Mouse (Mus musculus): Measurements from ENCODE around the gene Msl3. TPM values are rescaled to one million over a fixed set of nuclear protein-coding genes. Genes with fewer than 3 reads are reported as not detected.
A peak's percentile ranks its signal among the peaks of the same experiment; 100 is the strongest.
"Not testable (repeated sequence)": the region's sequence is repeated elsewhere in the genome, so short reads cannot be mapped to it uniquely, and the experiment has no call there.

Msl3 gene
- 0.26 and 0.28 TPM in 2 replicates for polyA plus RNA-seq (2012)

- Histone ChIP-seq H3K27me3 (ENCODE audit: control insufficient read depth) (peaks cover 4% of the 10 kb centered on the region; the same call in 1 of the 2 replicates), H3K9me3 (ENCODE audit: control insufficient read depth, low read length) (peaks cover 12% of the 10 kb centered on the region)
- TF ChIP-seq TAL1 (IDR thresholded peaks at IDR 0.05; ENCODE audit: low read length) (no peak), GATA1 (IDR thresholded peaks at IDR 0.05; ENCODE audit: low read length) (no peak)
These were observed at the start of gene Msl3 for GRCm38 (mm10) chrX:168673525-168674406. Gene Msl3, minus strand, starts transcription at chrX:168673898.

GRCm38 (mm10) chrX:168717969-168718368 is 44.3 kb upstream of the Msl3 start:
- Histone ChIP-seq H3K27me3 (ENCODE audit: control insufficient read depth) (no peaks in the 10 kb centered on the region), H3K4me1 (ENCODE audit: control insufficient read depth) (no peaks in the 10 kb centered on the region), H3K4me3 (replicated peaks) (no peak overlapping the region), H3K9me3 (ENCODE audit: control insufficient read depth, low read length) (no peaks in the 10 kb centered on the region), H3K36me3 (ENCODE audit: control insufficient read depth) (no peaks in the 10 kb centered on the region)
- TF ChIP-seq GATA1 (IDR thresholded peaks at IDR 0.05; ENCODE audit: low read length) (no peak), TAL1 (IDR thresholded peaks at IDR 0.05; ENCODE audit: low read length) (no peak)

More at GRCm38 (mm10) chrX:168673525-168674406, at the start of gene Msl3:
- H3K4me1 ChIP-seq (ENCODE audit: control insufficient read depth), result peaks cover 13% of the 10 kb centered on the region
- peaks cover 23% of the 10 kb centered on the region for H3K36me3 ChIP-seq (ENCODE audit: control insufficient read depth)
- H3K4me3 ChIP-seq (replicated peaks), result peak within 1 kb of the TSS; percentile 82

GRCm38 (mm10) chrX:168674407-168674962 is 787 bp upstream of the Msl3 start:
- TF ChIP-seq GATA1 (IDR thresholded peaks at IDR 0.05; ENCODE audit: low read length) (no peak), TAL1 (IDR thresholded peaks at IDR 0.05; ENCODE audit: low read length) (no peak)
- Histone ChIP-seq H3K4me3 (replicated peaks) (peak overlapping the region; percentile 82), H3K27me3 (ENCODE audit: control insufficient read depth) (peaks cover 4% of the 10 kb centered on the region; the same call in 1 of the 2 replicates), H3K36me3 (ENCODE audit: control insufficient read depth) (peaks cover 16% of the 10 kb centered on the region), H3K9me3 (ENCODE audit: control insufficient read depth, low read length) (peaks cover 12% of the 10 kb centered on the region), H3K4me1 (ENCODE audit: control insufficient read depth) (peaks cover 13% of the 10 kb centered on the region)

GRCm38 (mm10) chrX:168672913-168673524 is 679 bp downstream of the Msl3 start:
- Histone ChIP-seq H3K27me3 (ENCODE audit: control insufficient read depth) (peaks cover 4% of the 10 kb centered on the region; the same call in 1 of the 2 replicates), H3K9me3 (ENCODE audit: control insufficient read depth, low read length) (peaks cover 12% of the 10 kb centered on the region), H3K4me1 (ENCODE audit: control insufficient read depth) (peaks cover 13% of the 10 kb centered on the region), H3K4me3 (replicated peaks) (peak overlapping the region; percentile 82), H3K36me3 (ENCODE audit: control insufficient read depth) (peaks cover 30% of the 10 kb centered on the region)
- TF ChIP-seq GATA1 (IDR thresholded peaks at IDR 0.05; ENCODE audit: low read length) (no peak), TAL1 (IDR thresholded peaks at IDR 0.05; ENCODE audit: low read length) (no peak)

- peaks cover 12% of the 10 kb centered on the region for H3K9me3 ChIP-seq (ENCODE audit: control insufficient read depth, low read length)
- H3K36me3 ChIP-seq (ENCODE audit: control insufficient read depth), result peaks cover 36% of the 10 kb centered on the region
- H3K4me1 ChIP-seq (ENCODE audit: control insufficient read depth), result peaks cover 13% of the 10 kb centered on the region
- peaks cover 4% of the 10 kb centered on the region; the same call in 1 of the 2 replicates for H3K27me3 ChIP-seq (ENCODE audit: control insufficient read depth)
- peak overlapping the region; percentile 82 for H3K4me3 ChIP-seq (replicated peaks)
- TF ChIP-seq GATA1 (IDR thresholded peaks at IDR 0.05; ENCODE audit: low read length), result no peak
- no peak for TF ChIP-seq TAL1 (IDR thresholded peaks at IDR 0.05; ENCODE audit: low read length)
These were observed 1.3 kb downstream of the Msl3 start for GRCm38 (mm10) chrX:168672425-168672824.

GRCm38 (mm10) chrX:168663982-168664689 is 9.6 kb downstream of the Msl3 start:
- no peak for TF ChIP-seq GATA1 (IDR thresholded peaks at IDR 0.05; ENCODE audit: low read length)
- TF ChIP-seq TAL1 (IDR thresholded peaks at IDR 0.05; ENCODE audit: low read length), result no peak
- Histone ChIP-seq H3K27me3 (ENCODE audit: control insufficient read depth) (no peaks in the 10 kb centered on the region), H3K9me3 (ENCODE audit: control insufficient read depth, low read length) (no peaks in the 10 kb centered on the region), H3K4me3 (replicated peaks) (no peak overlapping the region), H3K36me3 (ENCODE audit: control insufficient read depth) (peaks cover 67% of the 10 kb centered on the region), H3K4me1 (ENCODE audit: control insufficient read depth) (no peaks in the 10 kb centered on the region)

GRCm38 (mm10) chrX:168660236-168660635 is 13.5 kb downstream of the Msl3 start:
- H3K27me3 ChIP-seq (ENCODE audit: control insufficient read depth), result no peaks in the 10 kb centered on the region
- peaks cover 65% of the 10 kb centered on the region for H3K36me3 ChIP-seq (ENCODE audit: control insufficient read depth)
- no peak overlapping the region for H3K4me3 ChIP-seq (replicated peaks)
- no peaks in the 10 kb centered on the region for H3K9me3 ChIP-seq (ENCODE audit: control insufficient read depth, low read length)
- no peak for TF ChIP-seq GATA1 (IDR thresholded peaks at IDR 0.05; ENCODE audit: low read length)
- TF ChIP-seq TAL1 (IDR thresholded peaks at IDR 0.05; ENCODE audit: low read length), result no peak
- H3K4me1 ChIP-seq (ENCODE audit: control insufficient read depth), result no peaks in the 10 kb centered on the region

GRCm38 (mm10) chrX:168659803-168660202 is 13.9 kb downstream of the Msl3 start:
- not testable (repeated sequence) for H3K4me3 ChIP-seq (replicated peaks)
- peaks cover 65% of the 10 kb centered on the region for H3K36me3 ChIP-seq (ENCODE audit: control insufficient read depth)

More at GRCm38 (mm10) chrX:168659803-168660202, 13.9 kb downstream of the Msl3 start:
- not testable (repeated sequence) for H3K27me3 ChIP-seq (ENCODE audit: control insufficient read depth); H3K4me1 ChIP-seq (ENCODE audit: control insufficient read depth); H3K9me3 ChIP-seq (ENCODE audit: control insufficient read depth, low read length)
